Mouse (Mus musculus): ENCODE measurements around the gene Nat9. TPM values are rescaled to one million over a fixed set of nuclear protein-coding genes. Genes with fewer than 3 reads are reported as not detected.

The Nat9 gene
- total RNA-seq (2021), result 10 to 100 TPM; 12.5 to 15.6 TPM

DNA sequence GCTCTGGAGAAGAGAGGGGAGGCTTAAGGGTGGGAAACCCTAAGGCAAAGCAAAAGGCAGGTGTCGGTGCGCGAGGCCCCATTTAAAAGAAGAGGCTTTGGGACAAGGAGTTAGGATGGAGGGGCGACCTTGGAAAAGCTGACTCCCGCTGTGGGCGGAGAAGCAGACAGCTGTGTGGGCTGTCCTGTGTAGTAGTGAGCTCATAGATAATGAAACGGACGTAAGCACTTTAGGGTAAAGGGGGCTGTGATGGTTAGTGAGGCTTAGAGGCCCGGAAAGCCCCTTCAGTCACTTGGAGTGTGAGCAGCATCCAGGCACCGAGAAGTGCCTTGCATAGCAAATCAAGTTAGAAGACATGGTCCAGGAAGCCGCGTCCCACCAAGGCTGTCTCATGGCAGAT, at the start of gene Nat9:
Nat9 (minus strand) TSS at position 167 of the 400 bp plus-strand sequence.
- intact Hi-C loops (cut with DNase I), result no loop called here
- no peak for DNase-seq

DNA sequence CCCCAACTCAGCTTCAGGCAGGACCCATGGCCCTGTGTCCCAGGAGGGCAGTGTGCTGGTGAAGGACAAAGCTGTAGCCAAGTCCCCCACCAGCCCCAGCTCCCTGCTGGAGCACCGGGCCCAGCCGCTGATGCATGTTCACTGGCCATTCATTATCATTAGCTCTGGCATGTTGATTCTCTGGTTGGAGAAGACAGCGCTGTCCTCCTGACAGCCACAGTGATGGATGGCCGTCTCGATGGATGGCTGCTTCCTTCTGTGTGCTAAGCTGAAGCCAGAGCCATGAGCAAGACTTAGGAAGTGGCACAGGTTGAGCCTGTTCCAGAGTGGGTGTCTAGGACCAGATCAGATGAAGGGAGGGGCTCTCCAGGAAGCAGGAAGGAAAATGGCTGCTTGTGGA, 48.9 kb upstream of the Nat9 start:
- intact Hi-C loops (cut with DNase I), result no loop called here
- DNase-seq, result no peak

DNA sequence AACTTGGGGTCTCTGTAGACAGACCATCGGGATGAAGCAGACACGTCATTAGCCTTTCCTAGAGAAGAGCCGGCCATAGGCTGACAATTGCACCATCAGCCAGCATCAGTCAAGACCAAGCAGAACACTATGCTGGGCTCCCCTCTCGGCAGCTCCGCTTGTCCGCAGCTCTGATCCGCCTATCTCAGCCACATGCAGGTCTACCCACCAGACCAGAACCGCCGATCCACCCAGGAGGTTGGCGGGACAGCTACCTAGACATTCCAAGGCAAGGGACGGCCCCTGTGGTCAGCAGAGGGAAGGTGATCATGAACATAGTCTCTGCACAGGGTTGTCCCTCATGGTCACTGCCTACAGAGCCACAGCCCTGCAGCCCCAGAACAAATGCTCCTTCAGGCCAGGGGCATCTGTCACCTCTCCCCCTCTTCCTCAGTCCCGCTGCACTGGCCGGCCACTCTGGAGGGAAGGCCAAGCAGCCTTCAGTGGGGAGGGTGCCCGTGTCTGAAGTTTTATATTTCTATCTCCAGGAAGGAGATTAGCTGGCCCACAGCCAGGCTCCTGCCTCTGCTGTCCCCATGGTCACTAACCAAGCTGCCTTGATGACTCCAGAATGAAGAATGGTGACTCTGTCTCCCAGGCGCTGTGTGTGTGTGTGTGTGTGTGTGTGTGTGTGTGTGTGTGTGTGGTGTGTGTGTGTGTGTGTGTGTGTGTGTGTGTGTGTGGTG, 46.8 kb upstream of the Nat9 start:
- intact Hi-C loops (cut with DNase I), result no loop called here
- DNase-seq, result peak; percentile 75

DNA sequence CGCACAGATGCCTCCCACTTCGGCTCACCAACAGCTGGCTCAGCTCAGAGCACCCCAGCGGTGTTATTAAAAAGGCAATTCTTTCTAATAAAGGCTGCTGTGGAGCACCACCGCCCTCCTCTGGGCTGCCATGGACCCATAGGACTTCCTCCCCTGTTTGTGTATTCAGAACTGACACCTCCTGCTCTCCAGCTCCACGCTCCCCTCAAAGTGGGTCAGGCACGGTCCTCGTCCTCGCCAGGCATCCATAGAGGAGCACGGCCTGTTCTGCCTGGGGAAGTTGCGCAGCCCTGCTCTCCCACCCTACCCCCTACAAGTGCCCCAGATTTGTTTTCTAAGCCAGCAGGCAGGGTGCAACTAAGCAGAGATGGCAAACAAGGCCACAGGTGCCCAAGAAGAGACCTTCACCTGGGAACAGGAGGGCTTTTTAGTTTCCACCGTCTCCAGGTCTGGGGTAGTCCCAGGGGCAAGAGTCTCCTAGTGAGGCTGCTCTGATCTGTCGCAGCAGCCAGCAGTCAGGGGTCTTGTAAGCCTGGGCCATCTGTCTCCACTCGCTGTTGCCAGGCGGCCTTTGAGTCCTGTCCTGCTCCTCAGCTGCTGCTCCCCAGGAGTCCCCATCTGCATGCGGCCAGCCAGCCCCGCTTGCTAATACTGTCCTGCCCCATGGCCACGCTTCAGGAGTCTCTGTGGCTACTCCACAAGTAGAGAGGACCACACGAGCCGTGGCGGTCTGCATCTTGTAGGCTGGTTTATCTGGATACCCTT, 46.0 kb upstream of the Nat9 start:
- DNase-seq, result peak; percentile 84
- intact Hi-C loops (cut with DNase I), result no loop called here

DNA sequence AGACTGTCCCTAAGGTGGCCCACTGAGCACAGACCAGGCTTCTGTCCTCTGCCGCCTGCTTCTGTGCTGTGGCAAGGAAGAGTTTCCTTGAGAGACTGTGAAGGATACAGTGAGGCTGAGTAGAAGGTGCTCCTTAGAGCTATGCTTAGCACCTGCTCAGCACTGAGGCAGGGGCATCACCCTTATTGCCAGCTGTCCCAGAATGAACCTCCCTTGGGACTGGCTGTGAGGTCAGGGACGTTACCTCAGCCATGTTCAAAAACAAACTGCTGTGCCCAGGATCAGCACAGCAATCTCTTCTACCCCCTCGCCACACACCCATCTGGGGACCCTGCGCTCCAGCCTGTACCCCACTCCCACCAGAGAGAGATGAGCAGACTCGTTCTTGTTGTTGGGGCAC, 45.2 kb upstream of the Nat9 start:
- intact Hi-C loops (cut with DNase I), result no loop called here

DNA sequence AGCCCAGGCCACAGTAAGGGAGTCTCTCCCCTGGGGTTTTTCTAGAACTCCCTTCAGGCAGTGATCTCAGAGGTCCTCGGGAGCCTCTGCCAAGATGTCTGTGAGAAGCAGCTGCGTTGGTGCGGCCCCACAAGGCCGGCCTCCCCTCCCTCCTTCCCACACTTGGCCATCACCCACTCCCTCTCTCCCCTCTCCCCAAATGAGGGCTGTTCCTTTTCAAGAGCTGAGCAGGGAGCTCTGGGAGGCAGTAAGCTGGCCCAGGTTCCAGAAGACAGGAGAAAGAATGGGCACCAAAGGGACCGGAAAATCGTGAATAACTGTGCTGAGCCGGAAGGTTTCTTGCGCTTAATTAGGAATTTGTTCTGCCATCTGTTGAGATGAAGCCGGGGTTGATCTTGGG, 44.3 kb upstream of the Nat9 start:
- DNase-seq, result peak; percentile 54
- intact Hi-C loops (cut with DNase I), result no loop called here

More for the DNA sequence above, 45.2 kb upstream of the Nat9 start:
- DNase-seq, result no peak

DNA sequence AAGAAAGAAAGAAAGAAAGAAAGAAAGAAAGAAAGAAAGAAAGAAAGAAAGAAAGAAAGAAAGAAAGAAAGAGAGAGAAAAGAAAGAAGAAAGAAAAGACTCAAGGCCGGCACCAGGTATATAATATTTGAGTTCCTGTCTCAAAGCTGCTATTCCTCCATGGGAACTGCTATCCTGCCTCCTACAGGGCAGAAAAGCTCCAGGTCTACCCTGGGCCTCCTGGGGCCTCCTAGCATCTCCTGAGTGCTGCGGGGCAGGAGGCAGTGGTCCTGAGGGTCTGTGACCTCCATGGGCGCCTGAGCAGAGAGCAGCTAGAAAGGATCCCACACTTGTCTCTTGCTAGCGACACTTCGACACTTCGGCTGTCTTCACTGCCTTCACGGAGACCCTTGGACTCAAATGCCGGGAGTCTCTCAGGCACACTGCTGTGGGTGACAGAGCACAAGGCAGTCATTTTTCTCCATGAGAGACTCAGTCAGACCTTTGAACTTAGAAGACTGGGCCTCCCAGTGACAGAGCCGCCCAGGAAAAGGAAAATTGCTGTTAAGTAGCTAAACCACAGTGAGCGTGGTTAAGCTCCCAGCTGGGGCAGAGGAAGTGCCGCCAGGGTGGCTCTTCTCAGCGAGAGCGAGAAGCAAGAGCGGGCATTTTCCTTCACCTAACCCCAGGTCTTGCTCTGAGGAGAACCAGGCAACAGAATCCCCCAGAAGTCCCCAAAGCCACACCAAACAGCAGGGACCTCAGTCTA, 43.7 kb upstream of the Nat9 start:
- intact Hi-C loops (cut with DNase I), result no loop called here
- no peak for DNase-seq

DNA sequence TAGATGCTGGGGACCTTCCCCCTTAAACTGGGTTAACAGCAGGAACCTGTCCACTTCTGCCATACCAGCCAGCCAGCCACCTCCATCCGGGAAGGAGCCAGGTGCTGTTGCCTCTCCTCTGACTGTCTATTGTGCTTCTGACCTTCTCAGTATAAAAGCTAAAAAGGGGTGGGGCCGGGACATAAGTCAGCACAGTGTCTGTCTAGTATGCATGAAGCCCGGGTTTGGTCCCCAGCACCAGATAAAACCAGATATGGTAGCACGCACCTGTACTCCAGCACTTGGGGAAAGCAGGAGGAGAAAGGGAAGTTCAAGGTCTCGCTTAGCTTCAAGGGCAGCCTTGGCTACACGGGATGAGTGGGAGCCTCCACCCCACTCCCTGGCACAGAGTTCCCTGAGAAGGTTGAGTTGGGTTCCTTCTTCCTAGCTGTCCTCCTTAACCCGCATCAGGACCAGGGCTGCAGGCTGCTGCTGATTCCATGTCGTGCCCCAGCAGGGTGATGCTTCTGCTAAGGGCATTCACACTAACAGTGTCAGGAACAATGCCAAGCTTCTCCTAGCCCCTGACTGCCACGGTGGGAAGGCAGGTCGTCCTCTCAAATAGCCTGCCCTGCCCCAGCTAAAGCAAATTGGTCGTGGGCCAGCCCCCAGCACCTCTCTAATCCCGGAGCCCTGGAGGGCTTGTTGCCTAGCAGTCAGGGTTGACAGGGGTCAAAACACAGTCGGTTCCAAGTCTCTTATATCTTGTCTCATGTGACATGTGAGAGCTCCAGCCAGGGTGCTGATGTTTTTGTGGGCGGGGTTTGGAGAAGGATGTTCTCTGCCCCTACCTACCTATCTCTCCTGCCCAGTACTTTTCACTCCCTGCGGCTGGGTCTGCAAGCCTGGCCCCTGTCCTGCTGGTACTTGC, 41.6 kb upstream of the Nat9 start:
- intact Hi-C loops (cut with DNase I), result no loop called here
- no peak for DNase-seq

DNA sequence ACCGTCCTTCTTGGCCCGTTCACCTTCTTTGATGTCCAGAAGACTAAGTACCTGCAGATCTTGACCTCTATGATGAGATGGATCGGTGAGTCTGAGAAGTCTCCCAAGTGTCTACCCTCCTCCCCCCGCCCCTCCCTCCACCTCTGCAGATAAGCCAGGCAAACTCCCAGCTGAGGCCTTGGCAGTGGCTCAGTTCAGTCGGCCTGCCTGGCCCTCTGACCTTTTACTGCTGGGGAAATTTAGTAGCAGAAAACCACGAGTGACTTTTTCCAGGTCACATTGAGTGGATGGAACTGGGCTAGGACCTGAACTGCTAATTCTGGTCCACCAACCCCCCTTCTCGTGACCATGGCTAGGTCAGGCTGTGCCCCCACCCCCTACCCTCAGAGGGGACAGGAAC, 40.8 kb upstream of the Nat9 start:
- intact Hi-C loops (cut with DNase I), result no loop called here
- DNase-seq, result no peak

DNA sequence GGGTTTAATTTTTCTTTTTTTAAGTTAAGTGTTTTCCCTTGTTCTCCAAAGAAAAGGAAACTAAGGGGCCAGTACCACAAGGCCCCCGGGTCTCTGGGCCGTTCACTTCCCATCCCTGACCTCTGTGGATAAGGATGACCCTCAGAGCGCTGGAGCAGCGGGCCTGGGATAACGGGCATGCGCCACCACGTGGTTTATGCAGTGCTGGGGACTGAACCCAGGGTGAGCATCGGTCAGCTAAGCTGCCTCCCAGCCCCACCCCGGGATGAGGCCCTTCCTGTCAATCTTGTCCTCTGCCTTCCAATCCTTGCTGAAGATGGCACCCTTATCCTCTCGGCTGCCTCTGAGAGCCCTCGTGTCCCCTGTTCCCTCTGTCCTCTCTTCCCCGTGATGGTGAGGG, 40.0 kb upstream of the Nat9 start:
- intact Hi-C loops (cut with DNase I), result no loop called here

DNA sequence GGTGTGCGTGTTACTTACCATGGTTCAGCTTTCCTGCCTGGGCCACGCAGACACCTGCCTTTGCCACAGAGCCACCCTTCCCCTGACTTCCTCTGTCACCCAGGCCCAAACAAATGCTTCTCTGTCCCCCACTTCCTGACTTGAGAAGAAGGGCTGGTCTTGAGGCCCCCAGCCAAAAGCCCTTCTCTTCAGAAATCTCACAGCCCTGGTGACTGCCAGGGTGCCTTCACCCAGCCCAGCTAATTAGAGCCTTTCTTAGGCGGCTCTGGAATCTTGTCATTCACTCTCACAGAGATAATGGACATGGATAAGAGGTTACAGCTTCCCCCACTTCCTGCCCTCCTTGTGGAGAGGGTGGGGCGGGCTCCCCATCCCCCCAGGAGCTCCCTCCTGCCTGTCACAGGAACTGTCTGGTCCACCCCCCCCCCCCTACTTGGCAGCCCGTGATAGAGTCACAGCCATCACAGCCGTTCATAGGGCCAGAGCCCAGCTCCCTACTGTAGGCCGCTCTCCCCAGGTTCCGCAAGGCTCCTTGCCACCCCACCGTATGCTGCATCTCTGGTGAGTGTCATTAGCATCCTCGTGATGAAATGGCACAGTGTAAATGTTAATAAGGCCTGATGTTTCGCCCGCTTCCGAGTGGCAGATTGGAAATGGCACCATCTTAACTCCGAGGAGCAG, 39.3 kb upstream of the Nat9 start:
- intact Hi-C loops (cut with DNase I), result no loop called here
- DNase-seq, result peak; percentile 67

More for the DNA sequence above, 40.0 kb upstream of the Nat9 start:
- no peak for DNase-seq

DNA sequence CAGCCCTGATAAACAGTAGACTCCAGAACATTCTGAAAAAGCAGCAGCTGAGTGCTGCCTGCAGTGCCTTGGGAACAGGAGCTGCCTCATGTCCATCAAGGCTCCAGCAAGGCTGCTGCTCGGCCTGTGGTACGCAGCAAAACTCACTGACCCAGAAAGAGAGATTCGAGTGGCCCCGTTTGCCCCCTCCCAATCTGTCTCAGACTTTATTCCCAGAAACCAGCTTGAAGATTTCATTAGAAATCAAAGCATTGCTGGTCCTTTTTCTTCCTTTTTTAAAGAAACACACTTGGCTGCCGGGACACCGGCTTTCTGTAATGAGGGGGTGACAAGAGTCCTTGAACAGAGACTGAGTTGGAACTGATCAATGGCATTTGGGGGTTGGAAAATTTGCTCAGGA, 37.6 kb upstream of the Nat9 start:
- DNase-seq, result no peak
- intact Hi-C loops (cut with DNase I), result no loop called here

DNA sequence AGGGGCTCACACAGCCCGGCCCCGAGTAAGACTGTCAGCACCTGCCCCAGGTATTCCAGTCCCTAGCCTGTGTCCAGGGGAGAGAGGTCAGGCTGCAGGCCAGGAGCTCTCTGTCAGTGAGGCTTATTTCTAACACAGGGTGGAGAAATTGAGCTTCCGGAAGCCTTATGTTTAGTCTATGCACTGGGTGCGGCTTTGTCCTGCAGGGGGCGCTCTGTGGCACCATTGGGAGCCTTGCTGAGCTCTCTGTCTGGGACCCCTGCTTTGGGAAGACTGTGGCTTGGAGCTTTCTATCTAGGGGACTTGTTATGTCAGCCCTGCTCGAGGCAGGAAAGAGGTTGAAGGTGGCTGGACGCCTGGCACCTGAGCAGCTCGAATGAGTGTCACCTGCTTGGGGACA, 37.2 kb upstream of the Nat9 start:
- intact Hi-C loops (cut with DNase I), result no loop called here
- DNase-seq, result peak; percentile 76

DNA sequence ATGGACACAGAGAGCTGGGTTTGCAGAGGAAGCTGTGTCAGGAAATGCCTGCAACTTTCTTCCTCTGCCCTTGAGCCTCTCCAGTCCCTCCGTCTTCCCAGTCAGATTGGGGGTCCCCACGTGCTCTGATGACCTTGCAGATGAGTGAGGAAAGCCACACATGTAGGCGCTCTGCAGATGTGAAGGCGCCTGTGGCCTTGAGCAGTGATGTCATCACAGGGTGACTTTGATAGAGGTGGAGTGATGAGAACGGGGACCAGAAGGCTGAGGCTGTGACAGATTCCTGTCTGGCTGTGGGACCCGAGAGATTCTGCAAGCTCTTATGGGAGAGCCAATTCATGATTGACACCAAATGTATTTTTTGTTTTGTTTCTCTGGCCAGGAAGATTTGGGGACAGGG, 36.2 kb upstream of the Nat9 start:
- DNase-seq, result no peak
- intact Hi-C loops (cut with DNase I), result no loop called here

DNA sequence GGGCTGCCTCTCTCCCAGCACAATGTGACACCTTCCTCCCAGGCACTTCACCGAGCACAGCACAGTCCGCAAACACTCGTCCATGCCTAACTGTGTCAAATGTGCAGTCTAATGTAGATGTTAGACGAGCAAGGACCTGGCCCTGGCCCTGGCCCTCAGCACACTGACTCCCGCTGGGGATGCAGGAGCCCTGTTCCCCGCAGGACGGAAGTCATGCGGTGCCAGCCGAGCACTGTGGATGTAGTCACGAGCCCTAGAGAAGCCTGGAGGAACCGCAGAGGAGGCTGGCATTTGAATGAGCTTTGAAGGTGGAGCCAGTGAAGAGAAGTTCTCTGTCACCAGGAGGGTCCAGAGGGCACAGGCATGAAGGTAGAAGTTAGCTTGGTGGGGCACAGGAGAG, 35.8 kb upstream of the Nat9 start:
- DNase-seq, result no peak
- intact Hi-C loops (cut with DNase I), result no loop called here

DNA sequence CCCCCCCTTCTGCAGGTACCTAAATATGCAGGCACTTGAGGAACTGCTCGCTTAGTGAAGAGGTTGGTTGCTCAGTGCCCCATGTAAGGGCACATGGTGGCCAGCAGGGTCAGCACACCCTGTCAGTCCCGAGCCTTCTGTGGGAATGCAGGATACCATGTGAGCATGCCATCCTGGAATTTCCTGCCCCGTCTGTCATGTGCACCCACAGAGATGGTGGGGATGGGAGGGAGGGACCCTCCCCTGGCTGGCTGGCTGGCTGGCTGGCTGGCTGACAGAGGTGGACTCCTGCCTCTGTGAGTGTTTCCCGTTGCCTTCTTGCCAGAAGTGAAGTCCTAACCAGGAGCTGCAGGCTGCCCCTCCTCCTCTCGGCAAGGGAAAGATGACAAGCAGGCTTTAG, 34.9 kb upstream of the Nat9 start:
- no peak for DNase-seq
- intact Hi-C loops (cut with DNase I), result no loop called here

DNA sequence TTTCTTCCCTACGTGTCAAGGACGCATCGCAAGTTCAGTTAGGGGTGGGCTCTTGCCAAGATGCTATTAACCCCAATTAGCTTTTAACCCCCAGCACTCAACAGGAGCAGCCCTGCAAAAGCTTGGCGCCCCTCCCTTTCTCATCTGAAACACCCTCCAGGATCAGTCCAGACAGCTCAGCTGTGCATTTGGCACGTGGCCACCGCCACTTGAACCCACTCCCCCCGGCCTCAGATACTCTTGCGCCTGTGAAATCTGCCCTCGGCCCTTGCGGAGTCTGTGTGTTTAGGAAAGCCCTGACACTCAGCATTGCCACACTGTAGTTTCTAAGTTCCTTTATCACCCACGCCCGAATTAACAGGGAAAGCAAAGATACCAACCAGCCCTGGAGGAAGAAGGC, 34.4 kb upstream of the Nat9 start:
- intact Hi-C loops (cut with DNase I), result no loop called here
- peak; percentile 88 for DNase-seq

DNA sequence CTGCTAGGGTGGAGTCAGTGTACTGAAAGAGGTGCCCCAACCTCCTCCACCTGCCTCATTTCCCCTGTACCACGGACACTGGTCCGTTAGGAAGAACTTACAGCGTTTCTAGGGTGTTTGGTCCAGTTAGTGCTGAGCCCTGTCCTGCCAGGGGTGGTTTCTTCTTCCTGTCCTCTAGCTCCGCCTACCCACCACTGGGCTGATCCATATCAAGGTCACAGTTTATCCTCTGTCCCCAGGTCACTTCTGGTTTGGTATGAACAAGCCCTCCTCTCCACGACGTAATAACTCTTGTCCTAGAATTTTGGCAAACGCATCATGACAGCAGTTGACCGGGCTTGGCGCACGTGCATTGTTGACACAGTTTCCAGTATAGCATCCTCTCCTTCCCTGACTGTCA, 32.0 kb upstream of the Nat9 start:
- no peak for DNase-seq
- intact Hi-C loops (cut with DNase I), result no loop called here

DNA sequence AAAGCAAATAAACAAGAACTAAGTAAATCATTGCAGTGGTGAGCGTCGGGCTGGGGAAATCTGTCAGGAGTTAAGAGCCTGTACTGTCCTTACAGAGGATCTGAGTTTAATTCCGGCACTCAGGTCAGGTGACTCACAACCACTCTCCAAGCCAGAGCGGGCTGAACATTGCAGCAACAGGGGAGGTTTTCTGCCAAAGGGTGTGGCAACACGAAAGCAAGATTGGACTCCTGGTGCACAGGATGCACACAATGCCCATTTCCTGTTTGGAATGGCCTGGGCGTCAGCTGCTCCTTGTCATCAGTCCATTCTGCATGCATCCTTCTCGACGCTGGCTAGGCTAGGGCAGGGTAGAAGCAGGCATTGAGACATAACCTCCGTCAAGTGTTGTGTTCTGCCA, 31.6 kb upstream of the Nat9 start:
- intact Hi-C loops (cut with DNase I), result no loop called here
- DNase-seq, result no peak

Data from left cerebral cortex, postnatal 4 days (tissue).